Mouse (Mus musculus) lung, postnatal 0 days (tissue): ENCODE results near the gene Tmc8. TPM values are rescaled to one million over a fixed set of nuclear protein-coding genes. Genes with fewer than 3 reads are reported as not detected.

Source experiments
- ATAC-seq: fragments of 200-750 bp; cut with Nextera tagmentation; 2 replicates; pipeline ENCODE4 v1.8.0; 2017; ENCODE audit warnings: moderate library complexity
- DNase-seq: peaks from one replicate; pipeline ENCODE4 v3.0.0-alpha.2; 2016; ENCODE audit warnings: low spot score
- H3K27ac ChIP-seq: fragments of 300-500 bp; sonication (generic); 2 replicates; pipeline ENCODE4 v1.5.1; 2014; ENCODE audit warnings: antibody characterized with exemption, mild to moderate bottlenecking, low read length, mixed read lengths
- H3K27me3 ChIP-seq: fragments of 300-500 bp; sonication (generic); replicated peaks from 2 replicates; pipeline ENCODE4 v1.6.1; 2014; ENCODE audit warnings: low read length, mixed read lengths; ENCODE audit not compliant: insufficient read depth
- H3K36me3 ChIP-seq: fragments of 300-500 bp; sonication (generic); 2 replicates; pipeline ENCODE4 v1.6.1; 2014; ENCODE audit warnings: low read length, mixed read lengths; ENCODE audit not compliant: insufficient read depth
- H3K4me1 ChIP-seq: fragments of 300-500 bp; sonication (generic); 2 replicates; pipeline ENCODE4 v1.6.1; 2014; ENCODE audit warnings: antibody characterized with exemption, low read depth, low read length, mixed read lengths; ENCODE audit not compliant: insufficient read depth
- H3K4me2 ChIP-seq: fragments of 300-500 bp; sonication (generic); replicated peaks from 2 replicates; pipeline ENCODE4 v1.6.1; 2014; ENCODE audit warnings: low read depth, mild to moderate bottlenecking, low read length, moderate library complexity, mixed read lengths
- H3K4me3 ChIP-seq: fragments of 300-500 bp; sonication (generic); 2 replicates; pipeline ENCODE4 v1.5.1; 2014; ENCODE audit warnings: low read depth, low read length
- H3K9ac ChIP-seq: fragments of 300-500 bp; sonication (generic); replicated peaks from 2 replicates; pipeline ENCODE4 v1.6.1; 2014; ENCODE audit warnings: low read depth, mild to moderate bottlenecking
- H3K9me3 ChIP-seq: fragments of 300-500 bp; sonication (generic); 2 replicates; pipeline ENCODE4 v1.6.1; 2016; ENCODE audit warnings: low read length, mixed read lengths
- CTCF ChIP-seq: IDR thresholded peaks from 2 replicates; pipeline ENCODE4 v1.5.1; 2016; ENCODE audit warnings: antibody characterized with exemption, mild to moderate bottlenecking
- EP300 ChIP-seq: IDR thresholded peaks from 2 replicates; pipeline ENCODE4 v1.6.1; 2016; ENCODE audit warnings: antibody characterized with exemption, mild to moderate bottlenecking, control low read depth
- WGBS: fragments of 180-500 bp; shearing (Covaris S2); extraction: QIAGEN DNeasy Blood & Tissue Kit; methylation state at CpG from one replicate; pipeline ENCODE4 v1.1.7; 2014; 5-methylcytosine and 5-hydroxymethylcytosine counted together
- polyA plus RNA-seq: library from polyadenylated mRNA; unstranded; fragments of >200 nt; fragmentation: Nextera tagmentation; extraction: Ambion mirVana; gene quantifications from 2 replicates; pipeline ENCODE4 v1.2.1, GENCODE M21; 2015

Tmc8 gene
- polyA plus RNA-seq, 1 experiment from 2014 or later: 5.5 TPM

GRCm38 (mm10) chr11:117834086-117834485 is 52.2 kb downstream of the Tmc8 start:
- no peaks in the 10 kb centered on the region for H3K36me3 ChIP-seq
- no peak overlapping the region for H3K9ac ChIP-seq
- H3K9me3 ChIP-seq: no peaks in the 10 kb centered on the region
- no peak for TF ChIP-seq CTCF
- TF ChIP-seq EP300: no peak
- DNase-seq (no peak), ATAC-seq (no peak)
- peaks cover 19% of the 10 kb centered on the region; the same call in 1 of the 2 replicates for H3K4me1 ChIP-seq
- no peak overlapping the region for H3K27ac ChIP-seq
- H3K27me3 ChIP-seq: no peaks in the 10 kb centered on the region
- 79% methylated on average over 8 of the region's 8 CpGs for WGBS
- no peak overlapping the region for H3K4me3 ChIP-seq
- H3K4me2 ChIP-seq: no peak overlapping the region

GRCm38 (mm10) chr11:117836306-117836705 is 54.4 kb downstream of the Tmc8 start:
- no peak overlapping the region for H3K4me3 ChIP-seq
- H3K9me3 ChIP-seq: no peaks in the 10 kb centered on the region
- no peaks in the 10 kb centered on the region for H3K27me3 ChIP-seq
- H3K4me1 ChIP-seq: peaks cover 4% of the 10 kb centered on the region; the same call in 1 of the 2 replicates
- ATAC-seq (peak; percentile 55), DNase-seq (peak; percentile 59)
- H3K27ac ChIP-seq: no peak overlapping the region
- H3K9ac ChIP-seq: no peak overlapping the region
- 22% methylated on average over 13 of the region's 13 CpGs for WGBS
- no peaks in the 10 kb centered on the region for H3K36me3 ChIP-seq
- peak overlapping the region; percentile 35; the same call in 1 of the 2 replicates for H3K4me2 ChIP-seq
- TF ChIP-seq CTCF (no peak), EP300 (no peak)

DNA sequence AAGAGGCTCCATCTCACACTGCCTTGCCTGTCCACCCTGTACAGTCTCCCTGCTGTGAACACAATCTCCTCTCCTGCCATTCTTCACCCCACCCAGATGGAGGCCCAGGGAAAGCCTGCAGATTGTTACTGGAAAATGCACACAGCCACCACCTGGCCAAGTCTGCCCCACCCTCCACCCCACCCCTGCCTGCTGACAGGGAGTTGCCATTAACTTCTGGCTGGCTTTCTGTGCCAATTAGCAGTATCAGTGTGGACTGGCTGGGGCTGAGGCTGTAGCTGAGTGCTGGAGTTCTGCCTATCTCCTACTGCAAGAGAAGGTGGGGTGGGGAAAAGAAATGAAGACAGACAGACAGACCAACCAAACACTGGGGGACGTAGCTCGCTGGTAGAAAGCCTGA is 56.7 kb downstream of the Tmc8 start:
- Histone ChIP-seq H3K27me3 (no peaks in the 10 kb centered on the region), H3K4me1 (no peaks in the 10 kb centered on the region), H3K9me3 (no peaks in the 10 kb centered on the region), H3K4me3 (no peak overlapping the region), H3K9ac (no peak overlapping the region), H3K4me2 (no peak overlapping the region), H3K27ac (no peak overlapping the region), H3K36me3 (no peaks in the 10 kb centered on the region)
- TF ChIP-seq EP300 (no peak), CTCF (no peak)
- 69% methylated on average over 2 of the region's 2 CpGs for WGBS
- DNase-seq (no peak), ATAC-seq (no peak)

DNA sequence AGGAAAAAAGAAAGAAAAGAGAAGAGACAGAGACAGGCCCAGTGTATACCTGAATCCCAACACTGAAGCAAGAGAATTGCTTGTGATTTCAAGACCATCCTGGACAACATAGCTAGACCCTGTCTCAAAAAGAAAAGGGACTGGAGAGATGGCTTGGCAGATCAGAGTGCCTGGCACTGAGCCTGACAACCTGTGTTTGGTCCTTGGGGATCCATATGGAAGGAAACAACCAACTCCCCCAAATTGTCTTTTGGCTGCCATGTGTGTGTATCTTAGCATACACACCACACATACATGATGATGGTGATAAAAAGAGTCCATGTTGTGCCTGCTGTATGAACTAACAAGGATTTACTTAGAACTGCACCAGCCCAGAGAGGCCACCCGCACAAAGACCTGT is 57.1 kb downstream of the Tmc8 start:
- H3K9me3 ChIP-seq: no peaks in the 10 kb centered on the region
- H3K4me1 ChIP-seq: no peaks in the 10 kb centered on the region
- no peak overlapping the region for H3K4me2 ChIP-seq
- H3K27me3 ChIP-seq: no peaks in the 10 kb centered on the region
- H3K4me3 ChIP-seq: no peak overlapping the region
- DNase-seq (no peak), ATAC-seq (no peak)
- no peak for TF ChIP-seq EP300
- TF ChIP-seq CTCF: no peak
- no peak overlapping the region for H3K27ac ChIP-seq
- H3K9ac ChIP-seq: no peak overlapping the region
- 94% methylated on average over 1 of the region's 1 CpGs for WGBS
- H3K36me3 ChIP-seq: no peaks in the 10 kb centered on the region

- Histone ChIP-seq H3K9me3 (no peaks in the 10 kb centered on the region), H3K4me2 (no peak overlapping the region), H3K4me3 (no peak overlapping the region), H3K4me1 (no peaks in the 10 kb centered on the region), H3K9ac (no peak overlapping the region), H3K27ac (no peak overlapping the region), H3K36me3 (no peaks in the 10 kb centered on the region), H3K27me3 (no peaks in the 10 kb centered on the region)
- no peak for DNase-seq
- 37% methylated on average over 1 of the region's 1 CpGs for WGBS
- no peak for TF ChIP-seq CTCF
- TF ChIP-seq EP300: no peak
- no peak for ATAC-seq
These were observed 59.0 kb downstream of the Tmc8 start for GRCm38 (mm10) chr11:117840910-117841309.

Other genes with a start within 250 kb of the Tmc8 start
- gene Tnrc6c, start 127.8 kb upstream of the Tmc8 start, polyA plus RNA-seq: 8.9 and 9.8 TPM in 2 replicates
- 26.2 and 34.8 TPM in 2 replicates for gene Tmc6, start 122 bp downstream of the Tmc8 start, polyA plus RNA-seq
- not detected in 2 replicates for gene 6030468B19Rik, start 15.6 kb downstream of the Tmc8 start, polyA plus RNA-seq
- gene Gm20708, start 27.6 kb downstream of the Tmc8 start, polyA plus RNA-seq: 0.27 TPM in 1 of 2 replicates, not detected in the other
- 96.0 and 108 TPM in 2 replicates for gene Syngr2, start 27.6 kb downstream of the Tmc8 start, polyA plus RNA-seq
- gene Afmid, start 43.8 kb downstream of the Tmc8 start, polyA plus RNA-seq: 2.4 and 2.9 TPM in 2 replicates
- gene Tk1, start 44.0 kb downstream of the Tmc8 start, polyA plus RNA-seq: 12.4 and 16.0 TPM in 2 replicates
- 15.0 and 26.2 TPM in 2 replicates for gene Birc5, start 67.2 kb downstream of the Tmc8 start, polyA plus RNA-seq
- not detected in 2 replicates for gene Tmem235, start 78.7 kb downstream of the Tmc8 start, polyA plus RNA-seq
- 6.3 and 8.4 TPM in 2 replicates for gene Tha1, start 91.4 kb downstream of the Tmc8 start, polyA plus RNA-seq
- 27.5 and 57.0 TPM in 2 replicates for gene Socs3, start 188.0 kb downstream of the Tmc8 start, polyA plus RNA-seq
- 88.6 and 89.5 TPM in 2 replicates for gene Pgs1, start 204.2 kb downstream of the Tmc8 start, polyA plus RNA-seq